Mouse (Mus musculus) C2C12 (cell line): ENCODE measurements at regions not wholly inside any gene's neighbourhood (a gene's known extent, or its start where the extent isn't known, plus 50 kb on each side); places are given as distances from the start of the nearest gene placed in this dataset.

ENCODE experiments used
- H3K27me3 ChIP-seq: one replicate; pipeline ENCODE4 v1.6.1; 2011; ENCODE audit not compliant: control insufficient read depth, insufficient read depth, insufficient read length
- H3K36me3 ChIP-seq: one replicate; pipeline ENCODE4 v1.6.1; 2011; ENCODE audit not compliant: control insufficient read depth, insufficient read depth
- H3K4me3 ChIP-seq: one replicate; pipeline ENCODE4 v1.5.1; 2011; ENCODE audit warnings: mild to moderate bottlenecking, control low read depth; ENCODE audit not compliant: poor library complexity, insufficient read depth, severe bottlenecking
- H3K79me2 ChIP-seq: one replicate; pipeline ENCODE4 v1.6.1; 2011; ENCODE audit not compliant: control insufficient read depth, insufficient read depth
- H3K79me3 ChIP-seq: one replicate; pipeline ENCODE4 v1.6.1; 2011; ENCODE audit warnings: low read depth, control low read depth
- H3ac ChIP-seq: one replicate; pipeline ENCODE3; 2011; ENCODE audit warnings: low read depth; ENCODE audit not compliant: control insufficient read depth, insufficient read length
- CEBPB ChIP-seq: IDR thresholded peaks from one replicate; pipeline ENCODE4 v1.6.1; 2011; ENCODE audit warnings: low read depth, mild to moderate bottlenecking, control low read depth, moderate library complexity
- CTCF ChIP-seq: IDR thresholded peaks from one replicate; pipeline ENCODE4 v1.5.1; 2011; ENCODE audit not compliant: control insufficient read depth, insufficient read depth, insufficient read length
- FOSL1 ChIP-seq: IDR thresholded peaks from one replicate; pipeline ENCODE4 v1.8.0; 2011; ENCODE audit warnings: mild to moderate bottlenecking, low read length; ENCODE audit not compliant: poor library complexity, insufficient read depth, severe bottlenecking
- MAX ChIP-seq: IDR thresholded peaks from one replicate; pipeline ENCODE4 v1.6.1; 2011; ENCODE audit warnings: mild to moderate bottlenecking, control low read depth
- MYOD1 ChIP-seq: IDR thresholded peaks from one replicate; pipeline ENCODE4 v1.6.1; 2011; ENCODE audit warnings: low read depth; ENCODE audit not compliant: control insufficient read depth, insufficient read length
- MYOG ChIP-seq: IDR thresholded peaks from one replicate; pipeline ENCODE4 v1.6.1; 2011; ENCODE audit not compliant: control insufficient read depth, insufficient read length; ENCODE audit errors: extremely low read depth
- USF1 ChIP-seq: IDR thresholded peaks from one replicate; pipeline ENCODE4 v1.6.1; 2011; ENCODE audit warnings: low read depth, mild to moderate bottlenecking, control low read depth, moderate library complexity

GRCm38 (mm10) chr4:127854776-127855409 lies 115.9 kb downstream of the CK137956 start:
- Histone ChIP-seq H3K79me2 (no peaks in the 10 kb centered on the region), H3K36me3 (no peaks in the 10 kb centered on the region), H3K27me3 (no peaks in the 10 kb centered on the region), H3K79me3 (no peaks in the 10 kb centered on the region), H3ac (no peak overlapping the region), H3K4me3 (no peak overlapping the region)
- no peak for TF ChIP-seq MYOD1
- TF ChIP-seq CTCF, result no peak
- no peak for TF ChIP-seq FOSL1
- TF ChIP-seq USF1, result no peak
- no peak for TF ChIP-seq MAX
- TF ChIP-seq MYOG, result no peak
- TF ChIP-seq CEBPB, result no peak

GRCm38 (mm10) chr4:127849306-127849705 lies 121.4 kb downstream of the CK137956 start:
- H3K27me3 ChIP-seq, result no peaks in the 10 kb centered on the region
- H3ac ChIP-seq, result no peak overlapping the region
- H3K4me3 ChIP-seq, result no peak overlapping the region
- no peaks in the 10 kb centered on the region for H3K79me3 ChIP-seq
- no peak for TF ChIP-seq MYOD1
- TF ChIP-seq MAX, result no peak
- no peak for TF ChIP-seq MYOG
- TF ChIP-seq CEBPB, result no peak
- no peak for TF ChIP-seq CTCF
- TF ChIP-seq USF1, result no peak
- TF ChIP-seq FOSL1, result no peak
- H3K79me2 ChIP-seq, result no peaks in the 10 kb centered on the region
- H3K36me3 ChIP-seq, result no peaks in the 10 kb centered on the region

- Histone ChIP-seq H3K36me3 (no peaks in the 10 kb centered on the region), H3K27me3 (no peaks in the 10 kb centered on the region), H3K4me3 (no peak overlapping the region), H3K79me2 (no peaks in the 10 kb centered on the region), H3K79me3 (no peaks in the 10 kb centered on the region), H3ac (no peak overlapping the region)
- TF ChIP-seq CEBPB (no peak), CTCF (no peak), MYOG (no peak), FOSL1 (no peak), USF1 (no peak), MYOD1 (no peak), MAX (no peak)
Observed at GRCm38 (mm10) chr4:127846321-127846720, 124.4 kb downstream of the CK137956 start.

GRCm38 (mm10) chr4:127843421-127843820 lies 127.3 kb downstream of the CK137956 start:
- no peak overlapping the region for H3K4me3 ChIP-seq
- H3K79me2 ChIP-seq, result no peaks in the 10 kb centered on the region
- TF ChIP-seq FOSL1 (no peak), CEBPB (no peak), USF1 (no peak), MAX (no peak), CTCF (no peak), MYOG (no peak), MYOD1 (no peak)
- no peak overlapping the region for H3ac ChIP-seq
- H3K79me3 ChIP-seq, result no peaks in the 10 kb centered on the region
- no peaks in the 10 kb centered on the region for H3K36me3 ChIP-seq
- H3K27me3 ChIP-seq, result no peaks in the 10 kb centered on the region

- Histone ChIP-seq H3K27me3 (no peaks in the 10 kb centered on the region), H3ac (no peak overlapping the region), H3K79me3 (no peaks in the 10 kb centered on the region), H3K79me2 (no peaks in the 10 kb centered on the region), H3K4me3 (no peak overlapping the region), H3K36me3 (no peaks in the 10 kb centered on the region)
- no peak for TF ChIP-seq MYOD1
- no peak for TF ChIP-seq CEBPB
- no peak for TF ChIP-seq MYOG
- TF ChIP-seq CTCF, result no peak
- no peak for TF ChIP-seq USF1
- no peak for TF ChIP-seq FOSL1
Observed at GRCm38 (mm10) chr4:127833668-127834067, 137.1 kb downstream of the CK137956 start.

- no peaks in the 10 kb centered on the region for H3K79me2 ChIP-seq
- TF ChIP-seq FOSL1 (no peak), CTCF (no peak), MYOG (no peak), MAX (no peak), CEBPB (no peak), USF1 (no peak), MYOD1 (no peak)
- H3ac ChIP-seq, result no peak overlapping the region
- H3K4me3 ChIP-seq, result no peak overlapping the region
- no peaks in the 10 kb centered on the region for H3K79me3 ChIP-seq
- H3K27me3 ChIP-seq, result no peaks in the 10 kb centered on the region
- H3K36me3 ChIP-seq, result no peaks in the 10 kb centered on the region
Observed at GRCm38 (mm10) chr4:127826988-127827387, 143.8 kb downstream of the CK137956 start.
